Mouse (Mus musculus) hindbrain, postnatal 0 days (tissue): ENCODE measurements at regions not wholly inside any gene's neighbourhood (a gene's known extent, or its start where the extent isn't known, plus 50 kb on each side); places are given as distances from the start of the nearest gene placed in this dataset.

Experiments
- ATAC-seq: fragments of 200-750 bp; cut with Nextera tagmentation; 2 replicates; pipeline ENCODE4 v1.8.0; 2017; ENCODE audit warnings: mild to moderate bottlenecking, moderate TSS enrichment, moderate library complexity
- DNase-seq: peaks from one replicate; pipeline ENCODE4 v3.0.0-alpha.2; 2015; ENCODE audit warnings: low spot score
- H3K27ac ChIP-seq: fragments of 300-500 bp; sonication (generic); 2 replicates; pipeline ENCODE4 v1.5.1; 2014; ENCODE audit warnings: mild to moderate bottlenecking
- H3K27me3 ChIP-seq: fragments of 300-500 bp; sonication (generic); 2 replicates; pipeline ENCODE4 v1.6.1; 2014; ENCODE audit warnings: low read length, mixed read lengths; ENCODE audit not compliant: insufficient read depth
- H3K36me3 ChIP-seq: fragments of 300-500 bp; sonication (generic); 2 replicates; pipeline ENCODE4 v1.6.1; 2014; ENCODE audit warnings: low read length, mixed read lengths; ENCODE audit not compliant: insufficient read depth
- H3K4me1 ChIP-seq: fragments of 300-500 bp; sonication (generic); 2 replicates; pipeline ENCODE4 v1.6.1; 2014; ENCODE audit warnings: antibody characterized with exemption, low read length, mixed read lengths; ENCODE audit not compliant: insufficient read depth
- H3K4me2 ChIP-seq: fragments of 300-500 bp; sonication (generic); 2 replicates; pipeline ENCODE4 v1.6.1; 2014; ENCODE audit warnings: low read depth, mild to moderate bottlenecking, low read length, moderate library complexity, mixed read lengths
- H3K4me3 ChIP-seq: fragments of 300-500 bp; sonication (generic); 2 replicates; pipeline ENCODE4 v1.5.1; 2014; ENCODE audit warnings: low read length
- H3K9ac ChIP-seq: fragments of 300-500 bp; sonication (generic); replicated peaks from 2 replicates; pipeline ENCODE4 v1.6.1; 2014; ENCODE audit warnings: mild to moderate bottlenecking, low read length, moderate library complexity, mixed read lengths
- H3K9me3 ChIP-seq: fragments of 300-500 bp; sonication (generic); 2 replicates; pipeline ENCODE4 v1.6.1; 2016; ENCODE audit warnings: low read length, mixed read lengths
- CTCF ChIP-seq: IDR thresholded peaks from 2 replicates; pipeline ENCODE4 v1.5.1; 2016; ENCODE audit warnings: antibody characterized with exemption, control low read depth, low read depth
- whole genome bisulfite sequencing: fragments of 180-500 bp; shearing (Covaris S2); extraction: QIAGEN DNeasy Blood & Tissue Kit; methylation state at CpG from one replicate; pipeline ENCODE4 v1.1.7; 2014; 5-methylcytosine and 5-hydroxymethylcytosine counted together

DNA sequence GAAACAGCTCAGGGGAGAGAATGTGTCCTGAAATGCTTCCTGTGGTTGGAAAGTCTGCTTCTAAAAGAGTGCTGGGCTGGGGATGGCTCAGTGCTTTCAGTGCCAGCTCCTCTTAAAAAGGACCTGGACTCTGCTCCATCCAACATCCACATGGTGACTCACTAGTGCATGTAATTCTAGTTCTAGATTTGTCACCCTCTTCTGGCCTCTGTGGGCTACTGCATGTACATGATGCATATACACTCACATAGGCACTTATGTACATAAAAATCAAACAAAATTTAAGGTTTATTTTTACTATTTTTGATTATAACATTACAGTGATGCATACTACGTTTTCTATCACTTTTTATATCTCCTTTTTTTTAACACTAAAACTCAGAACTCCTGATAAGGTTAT is 70.6 kb upstream of the Frem2 start:
- Histone ChIP-seq H3K36me3 (no peaks in the 10 kb centered on the region), H3K27me3 (no peaks in the 10 kb centered on the region), H3K4me1 (no peaks in the 10 kb centered on the region), H3K27ac (no peak overlapping the region), H3K4me2 (no peak overlapping the region), H3K9me3 (no peaks in the 10 kb centered on the region), H3K4me3 (no peak overlapping the region), H3K9ac (no peak overlapping the region)
- TF ChIP-seq CTCF, result no peak
- DNase-seq, result no peak
- 76% methylated on average over 1 of the region's 1 CpGs for WGBS
- no peak for ATAC-seq

DNA sequence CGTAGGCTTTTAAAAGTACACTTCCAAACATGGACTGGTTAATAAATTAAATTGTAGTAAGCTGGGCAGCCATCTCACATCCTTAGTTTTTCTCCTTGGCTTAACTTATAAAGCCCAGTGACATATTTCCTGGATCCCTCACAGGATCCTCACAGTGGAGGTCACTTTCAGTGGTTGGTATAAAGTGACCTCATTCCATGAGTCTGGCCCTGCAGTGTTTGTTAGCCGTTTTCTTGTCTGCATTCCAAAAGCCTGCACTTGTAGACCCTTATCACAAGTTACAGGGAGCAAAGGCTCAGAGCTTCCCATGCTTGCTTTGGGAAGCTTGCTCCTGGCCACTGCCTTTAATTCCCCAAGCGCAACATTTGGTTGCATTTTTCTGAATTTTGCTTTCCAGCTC is 49.9 kb upstream of the Frem2 start:
- no peak overlapping the region for H3K4me3 ChIP-seq
- no peaks in the 10 kb centered on the region for H3K36me3 ChIP-seq
- ATAC-seq (no peak), DNase-seq (no peak)
- H3K4me2 ChIP-seq, result no peak overlapping the region
- no peaks in the 10 kb centered on the region for H3K4me1 ChIP-seq
- no peak overlapping the region for H3K9ac ChIP-seq
- H3K27me3 ChIP-seq, result no peaks in the 10 kb centered on the region
- TF ChIP-seq CTCF, result no peak
- H3K27ac ChIP-seq, result no peak overlapping the region
- WGBS, result 69% methylated on average over 3 of the region's 3 CpGs
- no peaks in the 10 kb centered on the region for H3K9me3 ChIP-seq
